Mouse (Mus musculus): ENCODE data around the gene Impdh1.

The Impdh1 gene

GRCm38 (mm10) chr6:29214245-29214644 is 1.9 kb downstream of the Impdh1 start:
- DNase-seq (ENCODE audit: extremely low spot score, low read depth, low spot score) = no peak

DNA sequence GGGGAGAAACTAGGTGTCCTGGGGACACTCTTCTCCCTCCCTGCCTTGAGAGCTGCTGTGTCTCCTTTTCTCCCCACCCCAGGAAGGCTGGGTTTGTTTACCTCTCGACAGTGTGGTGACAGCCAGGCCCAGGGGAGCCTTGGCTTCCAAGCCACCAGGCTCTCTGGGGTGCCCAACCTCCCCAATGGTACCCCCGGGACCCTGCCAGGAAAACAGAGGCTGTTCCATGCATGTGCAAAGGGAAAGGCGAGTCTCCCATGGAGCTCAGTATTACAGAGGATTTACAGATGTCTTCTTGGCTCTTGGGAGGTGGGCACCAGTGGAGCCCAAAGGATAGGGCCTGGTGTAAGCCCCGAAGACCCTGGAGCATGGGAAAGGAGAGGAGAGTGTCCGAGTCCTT is 2.7 kb downstream of the Impdh1 start:
- DNase-seq (ENCODE audit: extremely low spot score, low read depth, low spot score) = no peak

DNA sequence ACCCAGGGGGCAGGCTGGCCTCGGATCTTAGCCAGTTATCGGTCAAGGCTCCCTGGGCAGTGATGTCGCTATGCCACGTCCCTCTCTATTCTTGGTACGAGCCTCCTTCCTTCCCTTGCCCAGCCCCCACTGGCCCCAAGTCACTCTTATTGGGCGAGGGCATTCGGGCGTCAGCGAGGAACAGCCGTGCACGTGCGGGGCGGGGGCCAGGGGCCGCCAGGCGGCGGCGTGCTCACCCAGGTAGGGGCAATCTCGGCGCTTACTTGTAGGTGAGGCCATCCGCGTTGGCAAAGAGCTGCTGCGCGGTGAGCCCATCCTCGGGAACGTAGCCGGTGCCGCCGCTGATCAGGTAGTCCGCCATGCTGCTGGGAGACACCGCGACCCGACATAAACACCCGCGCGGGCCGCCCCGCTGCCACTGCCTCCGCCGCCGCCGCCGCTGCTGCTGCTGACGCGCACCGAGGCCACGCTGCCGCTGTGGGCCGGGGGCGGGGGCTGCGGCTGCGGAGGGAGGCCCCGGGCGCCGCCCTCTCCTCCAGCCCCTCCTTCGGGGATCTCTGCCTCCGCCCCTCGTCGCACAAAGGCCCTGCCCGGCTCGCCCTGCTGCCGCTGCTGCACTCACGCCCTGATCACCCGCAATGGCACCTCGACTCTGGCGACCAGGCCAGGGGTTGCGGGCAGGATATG is 4.2 kb downstream of the Impdh1 start:
- no peak for DNase-seq (ENCODE audit: extremely low spot score, low read depth, low spot score)

- DNase-seq (ENCODE audit: extremely low spot score, low read depth, low spot score) = no peak
Observed at GRCm38 (mm10) chr6:29211146-29211545, 5.0 kb downstream of the Impdh1 start.

- no peak for DNase-seq (ENCODE audit: extremely low spot score, low read depth, low spot score)
Observed at GRCm38 (mm10) chr6:29210231-29210936, 5.8 kb downstream of the Impdh1 start.

DNA sequence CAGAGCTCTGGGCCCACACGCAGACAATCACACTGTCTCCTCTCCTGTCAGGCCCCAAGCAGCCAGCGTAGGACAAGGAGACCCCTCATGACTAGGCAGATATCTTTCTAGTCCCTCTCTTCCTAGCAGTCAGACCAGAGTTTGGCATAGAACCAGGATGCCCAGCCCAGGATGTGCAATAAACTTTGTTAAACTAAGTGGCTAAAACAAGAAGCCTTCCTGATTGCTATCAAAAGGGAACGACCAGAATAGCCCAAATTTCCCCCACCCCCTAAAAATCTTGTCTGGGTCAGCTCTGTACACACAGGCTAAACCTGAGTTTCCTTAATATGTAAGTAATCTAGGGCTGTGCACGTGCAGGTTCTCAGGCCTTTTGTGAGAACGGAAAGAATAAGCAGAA is 8.0 kb downstream of the Impdh1 start:
- no peak for DNase-seq (ENCODE audit: extremely low spot score, low read depth, low spot score)

DNA sequence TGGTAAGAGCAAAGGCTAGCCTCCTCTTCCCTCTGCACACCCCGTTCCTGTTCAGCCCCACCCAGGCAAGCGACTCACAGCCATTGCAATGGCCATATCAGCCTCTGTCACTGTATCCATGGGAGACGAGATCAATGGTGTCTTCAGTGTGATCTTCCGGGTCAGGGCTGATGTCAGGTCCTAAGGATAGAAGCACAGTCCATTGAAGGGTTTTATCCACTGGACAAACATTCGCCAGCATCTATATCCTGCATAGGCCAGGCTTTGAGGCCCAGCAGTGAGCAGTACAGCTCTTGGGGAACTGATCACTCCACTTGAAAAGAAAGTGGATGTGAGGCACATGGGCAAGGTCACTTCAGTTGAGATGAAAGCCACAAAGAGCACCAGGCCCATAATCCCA is 9.1 kb downstream of the Impdh1 start:
- no peak for DNase-seq (ENCODE audit: extremely low spot score, low read depth, low spot score)

DNA sequence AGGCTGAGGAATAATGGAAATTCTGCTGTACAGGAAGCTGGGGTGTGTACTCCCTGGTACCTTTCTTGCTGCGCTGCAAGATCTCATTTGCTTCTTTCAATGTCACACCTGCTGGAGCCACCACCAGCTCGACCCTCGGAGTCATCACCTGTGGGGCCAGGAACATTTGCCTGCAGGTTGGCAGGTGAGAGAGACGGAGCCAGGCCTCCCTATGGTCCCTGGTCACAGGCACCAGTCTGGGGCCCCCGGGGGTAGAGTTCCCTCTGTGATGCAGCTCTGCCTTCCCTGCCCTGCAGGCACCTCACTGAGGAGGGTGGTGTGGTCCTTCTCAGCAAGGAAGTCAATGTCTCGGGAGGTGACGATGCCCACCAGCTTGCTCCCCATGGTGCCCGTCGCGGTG is 10.2 kb downstream of the Impdh1 start:
- no peak for DNase-seq (ENCODE audit: extremely low spot score, low read depth, low spot score)

DNA sequence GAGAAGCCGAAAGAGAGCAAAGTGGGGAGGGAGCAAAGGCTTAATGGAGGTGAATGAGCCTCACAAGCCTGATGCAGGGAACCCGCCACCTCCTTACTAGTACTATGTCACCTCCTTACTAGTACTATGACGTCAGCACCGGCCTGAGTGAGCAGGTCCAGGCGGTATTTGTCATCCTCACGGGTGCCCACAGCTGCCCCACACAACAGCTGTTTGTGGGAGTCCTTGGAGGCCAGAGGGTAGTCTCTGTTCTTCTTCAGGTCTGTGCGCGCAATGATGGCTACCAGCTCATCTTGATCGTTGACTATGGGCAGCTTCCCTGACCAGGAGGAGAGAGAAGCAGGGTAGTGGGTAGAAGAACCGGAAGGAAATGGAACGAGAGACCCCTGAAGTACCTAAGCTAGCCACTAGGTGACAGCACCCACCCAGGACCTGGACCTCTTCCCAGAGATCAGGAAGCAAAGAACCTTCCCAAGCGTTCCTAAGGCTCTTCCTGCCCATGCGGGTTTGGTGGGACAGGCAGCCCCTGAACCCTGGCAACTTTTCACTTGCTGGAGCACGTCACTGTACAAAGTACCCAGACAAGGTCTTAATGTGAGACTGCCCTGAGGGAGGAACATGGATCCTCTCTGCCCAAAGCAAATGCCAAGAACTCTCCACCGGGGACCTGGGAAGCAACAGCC is 11.1 kb downstream of the Impdh1 start:
- no peak for DNase-seq (ENCODE audit: extremely low spot score, low read depth, low spot score)

GRCm38 (mm10) chr6:29203861-29204585 is 12.1 kb downstream of the Impdh1 start:
- DNase-seq (ENCODE audit: extremely low spot score, low read depth, low spot score) = no peak

DNA sequence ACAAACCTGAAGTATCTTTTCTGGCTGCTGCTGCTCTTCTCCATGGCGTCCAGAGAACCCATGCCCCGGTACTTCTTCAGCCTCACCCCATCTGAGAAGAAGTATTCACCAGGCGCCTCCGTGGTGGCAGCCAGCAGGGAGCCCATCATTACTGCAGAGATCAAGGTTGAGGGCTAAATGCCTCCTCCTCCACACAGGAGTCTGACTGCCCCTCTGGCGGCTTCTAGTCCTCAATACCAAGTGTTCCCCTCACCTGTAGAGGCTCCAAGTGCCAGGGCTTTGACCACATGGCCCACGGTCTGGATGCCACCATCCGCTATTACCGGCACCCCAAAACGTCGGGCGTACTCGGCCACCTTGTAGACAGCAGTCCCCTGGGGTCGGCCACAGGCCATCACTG is 13.1 kb downstream of the Impdh1 start:
- DNase-seq (ENCODE audit: extremely low spot score, low read depth, low spot score) = no peak

- DNase-seq (ENCODE audit: extremely low spot score, low read depth, low spot score) = no peak
Observed at GRCm38 (mm10) chr6:29201988-29202387, 14.2 kb downstream of the Impdh1 start.

DNA sequence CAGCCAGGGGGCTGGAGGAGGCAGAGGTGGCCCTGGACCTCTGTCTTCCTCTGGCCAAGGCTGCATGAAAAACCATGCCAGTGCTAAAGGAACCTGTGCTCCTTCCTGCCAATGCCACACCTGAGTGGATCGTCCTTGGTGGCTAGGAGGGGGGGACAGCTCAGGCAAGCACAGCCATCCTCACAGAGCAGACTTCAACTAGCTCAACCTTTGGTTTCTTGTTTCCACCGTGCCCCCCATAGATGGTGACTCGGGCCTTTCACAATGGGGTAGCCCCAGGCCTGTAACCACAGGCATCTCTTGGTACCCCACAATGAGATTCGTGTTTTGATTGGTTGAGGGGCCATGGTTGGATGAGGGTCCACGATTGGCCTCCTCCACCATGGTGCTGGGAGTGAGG is 14.8 kb downstream of the Impdh1 start:
- DNase-seq (ENCODE audit: extremely low spot score, low read depth, low spot score) = no peak

- DNase-seq (ENCODE audit: extremely low spot score, low read depth, low spot score) = no peak
Observed at GRCm38 (mm10) chr6:29200496-29200895, 15.7 kb downstream of the Impdh1 start.

GRCm38 (mm10) chr6:29199223-29199855 is 16.8 kb downstream of the Impdh1 start:
- DNase-seq (ENCODE audit: extremely low spot score, low read depth, low spot score) = no peak

- peak; percentile 90 for DNase-seq (ENCODE audit: extremely low spot score, low read depth, low spot score)
Observed at GRCm38 (mm10) chr6:29198309-29199222, 17.6 kb downstream of the Impdh1 start.

- no peak for DNase-seq (ENCODE audit: extremely low spot score, low read depth, low spot score)
Observed at GRCm38 (mm10) chr6:29195846-29196698, 20.1 kb downstream of the Impdh1 start.

DNA sequence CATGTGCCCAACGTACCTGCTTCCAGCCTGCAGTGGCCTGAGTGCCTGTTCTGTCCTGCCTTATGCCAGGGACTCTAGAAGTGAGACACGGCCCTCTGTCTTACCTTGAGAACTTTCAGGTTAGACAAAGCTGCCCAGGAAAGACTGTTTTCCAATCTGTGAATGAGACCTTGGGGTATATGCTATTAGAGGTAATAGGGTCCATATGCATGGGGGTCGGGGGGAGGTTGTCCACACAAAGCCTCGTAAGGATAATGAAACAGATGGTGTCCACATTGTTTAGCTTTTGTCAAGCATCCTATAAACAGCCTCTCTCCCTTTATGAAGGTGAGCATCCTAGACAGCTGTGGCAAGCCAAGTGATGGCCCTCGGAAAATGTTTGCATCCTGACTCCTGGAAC is 21.0 kb downstream of the Impdh1 start:
- DNase-seq (ENCODE audit: extremely low spot score, low read depth, low spot score) = no peak
